Mouse (Mus musculus) testis, adult 10 weeks (tissue): ENCODE data around the gene Cdhr4. TPM values are rescaled to one million over a fixed set of nuclear protein-coding genes. Genes with fewer than 3 reads are reported as not detected.

ENCODE experiments used
- polyA plus RNA-seq: library from polyadenylated mRNA; stranded (reverse); fragments of 350-450 nt; fragmentation: Illumina TruSeq; extraction: RNeasy Lipid Tissue Mini Kit (QIAGEN cat#74804); gene quantifications from one replicate; pipeline ENCODE4 v1.2.3, GENCODE M21; 2014; ENCODE audit warnings: low read depth, low replicate concordance

Gene Cdhr4
- polyA plus RNA-seq = 65.6 TPM

DNA sequence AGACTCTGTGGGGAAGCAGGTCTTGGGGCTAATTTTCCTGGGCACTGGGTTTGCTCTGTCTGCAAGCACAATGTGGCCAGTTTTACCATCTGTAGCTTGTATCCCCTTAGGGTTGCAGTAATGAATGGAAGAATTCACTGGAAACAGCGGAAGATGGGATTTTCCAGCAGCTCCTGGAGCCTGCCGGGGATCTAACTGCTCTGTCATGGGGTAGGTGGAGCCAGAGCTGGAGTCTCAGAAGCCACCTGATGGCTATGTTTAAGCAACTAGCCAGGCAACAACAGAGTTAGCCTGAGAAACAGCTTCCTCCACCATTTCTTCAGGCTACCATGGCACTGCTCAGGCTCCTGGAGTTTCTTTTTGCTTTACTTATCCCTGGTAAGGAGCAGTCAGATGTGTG is at the start of gene Cdhr4:
TSS of gene Cdhr4 (plus strand) at position 301 of the 400 bp plus-strand sequence.

DNA sequence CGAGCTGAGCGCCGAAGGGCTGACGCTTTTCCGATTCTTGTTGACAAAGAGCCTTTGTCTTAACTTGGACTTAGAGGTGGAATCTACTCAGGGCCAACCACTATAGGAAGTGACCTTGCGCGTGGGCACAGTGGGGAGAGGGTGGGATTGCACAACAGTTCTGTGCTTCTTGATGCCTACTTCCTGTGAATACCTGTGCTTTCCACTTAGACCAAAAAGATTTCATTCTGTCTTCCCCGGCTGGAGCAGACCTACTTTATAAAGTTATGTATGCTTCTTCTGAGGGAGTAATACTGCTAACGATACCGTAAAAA is 42.4 kb upstream of the Cdhr4 start, which contains the start of gene Traip:
TSS of gene Traip (plus strand) at position 215 of the 314 bp plus-strand sequence.

DNA sequence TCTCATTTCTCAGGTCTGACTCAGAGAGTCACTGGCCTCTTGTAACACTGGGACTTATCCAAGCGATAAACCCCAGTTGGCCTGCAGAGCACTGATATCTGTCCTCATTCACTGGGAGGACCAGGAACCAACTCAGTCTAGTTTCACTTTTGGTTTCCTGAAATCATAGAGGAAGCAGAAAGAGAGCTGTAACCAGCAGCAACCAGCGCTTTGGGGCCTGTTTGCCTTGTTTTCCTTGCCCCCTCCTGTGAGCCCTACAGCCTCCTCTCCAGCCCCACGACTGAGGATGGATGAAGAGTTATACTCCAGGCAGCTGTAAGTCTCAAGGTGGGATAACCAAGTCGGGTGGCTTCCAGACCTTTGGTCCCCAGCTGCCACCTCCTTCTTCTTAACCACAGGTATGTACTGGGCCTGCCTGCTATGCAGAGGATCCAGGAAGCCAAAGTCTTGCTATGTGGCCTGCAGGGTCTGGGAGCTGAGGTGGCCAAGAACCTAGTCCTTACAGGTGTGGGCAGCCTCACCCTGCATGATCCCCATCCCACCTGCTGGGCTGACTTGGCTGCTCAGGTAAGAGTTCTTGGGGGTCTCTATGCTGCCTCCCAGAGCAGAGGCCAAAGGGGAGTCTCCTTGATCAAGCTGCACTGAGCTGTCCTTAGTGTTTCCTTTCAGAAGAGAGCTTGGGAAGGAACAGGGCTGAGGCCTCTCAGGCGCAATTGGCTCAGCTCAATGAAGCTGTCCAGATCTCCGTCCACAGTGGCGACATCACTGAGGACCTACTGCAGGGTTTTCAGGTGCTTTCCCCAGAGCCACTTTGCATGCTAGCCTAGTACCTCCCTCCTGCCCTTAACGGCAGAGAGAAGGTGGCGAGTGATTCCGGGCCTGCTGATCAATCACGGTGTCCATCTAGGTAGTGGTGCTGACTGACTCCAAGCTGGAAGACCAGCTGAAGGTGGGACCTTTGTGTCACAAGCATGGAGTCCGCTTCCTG is 16.6 kb upstream of the Cdhr4 start, which contains the start of gene Uba7:
TSS of gene Uba7 (plus strand) at position 107 of the 988 bp plus-strand sequence.

DNA sequence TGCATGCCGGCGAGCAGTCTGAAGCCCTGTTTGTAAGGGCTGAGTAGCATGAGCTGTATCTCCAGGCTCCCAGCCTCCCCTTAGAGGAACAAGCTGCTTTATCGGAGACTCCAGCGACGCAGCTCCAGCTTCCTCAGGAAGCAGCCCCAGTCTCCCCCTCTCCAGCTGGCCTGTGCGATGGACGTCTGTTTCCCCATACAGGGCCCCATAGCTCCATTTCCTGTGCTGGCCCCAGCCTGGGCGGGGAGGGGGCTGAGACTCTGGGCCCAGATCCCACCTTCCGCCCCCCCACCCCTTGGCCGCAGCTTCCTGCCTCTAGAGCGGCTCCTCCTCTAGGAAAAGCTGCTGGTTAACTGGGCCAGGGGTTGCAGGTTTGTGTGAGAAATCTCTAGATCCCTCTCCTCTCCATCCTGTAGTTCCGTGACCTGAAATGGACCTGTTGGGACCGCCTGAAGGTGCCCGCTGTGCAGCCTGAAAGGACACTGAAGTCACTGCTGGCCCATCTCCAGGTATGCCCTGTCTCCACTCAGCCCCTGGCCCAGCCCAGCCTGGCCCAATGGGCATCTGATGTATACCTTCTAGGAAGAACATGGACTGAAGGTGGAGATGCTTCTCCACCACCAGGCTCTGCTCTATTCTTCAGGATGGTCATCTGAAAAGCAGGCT is 9.5 kb upstream of the Cdhr4 start, which contains the start of gene Gm20661:
TSS of gene Gm20661 (plus strand) at position 378 of the 666 bp plus-strand sequence.

DNA sequence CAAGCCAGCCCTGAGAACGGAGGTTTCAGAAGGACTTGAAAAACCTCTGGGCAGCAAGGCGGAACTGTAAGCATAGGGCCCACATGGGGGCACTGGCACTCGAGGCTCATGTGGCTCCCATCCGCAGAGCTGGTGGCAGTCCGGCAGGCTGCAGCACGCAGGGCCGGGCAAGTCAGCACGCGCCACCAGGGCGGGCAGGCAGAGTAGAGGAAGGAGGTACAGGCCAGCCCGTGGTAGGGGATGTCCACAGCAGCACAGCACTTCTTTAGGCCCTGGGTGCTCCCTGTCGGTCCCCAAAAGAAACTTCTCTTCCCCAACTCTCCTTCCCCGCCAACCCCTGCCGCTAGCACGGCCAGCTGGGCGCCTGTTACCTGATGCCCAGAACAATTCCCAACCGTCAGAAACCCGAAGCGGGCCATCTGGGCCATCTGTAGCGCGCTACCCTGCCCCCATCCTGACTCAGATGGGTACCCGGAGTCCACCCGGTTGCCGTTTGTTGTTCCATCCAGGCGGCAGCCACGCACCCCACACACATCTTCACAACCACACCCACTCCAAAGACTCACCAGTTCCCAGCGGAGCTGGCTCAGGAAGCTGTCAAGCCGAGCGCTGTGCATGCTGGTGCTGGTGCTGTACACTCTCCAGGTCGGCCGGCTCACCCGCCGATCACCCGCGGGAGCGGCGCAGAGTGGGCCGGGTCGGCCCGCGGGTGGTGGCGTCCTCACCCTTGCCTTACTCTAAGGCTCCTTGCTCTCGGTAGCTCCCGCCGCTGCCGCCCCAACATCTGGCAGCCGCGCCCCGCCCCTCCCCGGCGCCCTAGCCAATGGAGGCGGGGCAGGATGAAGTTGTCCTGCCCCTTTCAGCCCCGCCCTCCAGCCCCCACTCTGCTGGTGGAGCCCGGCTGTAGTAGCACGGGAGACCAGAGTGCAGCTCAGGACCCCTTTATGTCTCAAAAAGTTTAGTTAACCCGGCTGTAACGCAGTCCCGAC is 6.9 kb upstream of the Cdhr4 start, which contains the start of gene Inka1:
TSS of gene Inka1 (minus strand) at position 749 of the 989 bp plus-strand sequence.

DNA sequence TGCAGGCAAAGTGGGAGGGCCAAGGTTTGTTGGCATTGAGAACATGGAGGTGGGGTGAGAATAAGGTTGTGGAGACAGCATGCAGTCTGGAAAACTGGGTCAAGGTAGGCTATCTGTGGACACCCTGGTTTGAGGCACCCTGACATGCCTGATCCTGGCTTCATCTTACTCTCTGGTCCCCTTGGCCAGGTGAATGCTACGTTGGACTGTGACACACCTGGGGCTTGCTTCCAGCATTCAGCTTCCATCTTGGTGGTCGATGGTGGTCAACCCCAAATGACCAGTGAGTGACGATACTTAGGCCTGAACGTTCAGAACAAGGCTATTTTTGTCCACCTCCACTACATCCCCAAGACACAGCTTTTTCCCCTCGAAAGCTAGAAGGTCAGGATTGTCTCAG is 3.8 kb downstream of the Cdhr4 start, which contains the start of gene Gm20662:
TSS of gene Gm20662 (plus strand) at position 301 of the 400 bp plus-strand sequence.

DNA sequence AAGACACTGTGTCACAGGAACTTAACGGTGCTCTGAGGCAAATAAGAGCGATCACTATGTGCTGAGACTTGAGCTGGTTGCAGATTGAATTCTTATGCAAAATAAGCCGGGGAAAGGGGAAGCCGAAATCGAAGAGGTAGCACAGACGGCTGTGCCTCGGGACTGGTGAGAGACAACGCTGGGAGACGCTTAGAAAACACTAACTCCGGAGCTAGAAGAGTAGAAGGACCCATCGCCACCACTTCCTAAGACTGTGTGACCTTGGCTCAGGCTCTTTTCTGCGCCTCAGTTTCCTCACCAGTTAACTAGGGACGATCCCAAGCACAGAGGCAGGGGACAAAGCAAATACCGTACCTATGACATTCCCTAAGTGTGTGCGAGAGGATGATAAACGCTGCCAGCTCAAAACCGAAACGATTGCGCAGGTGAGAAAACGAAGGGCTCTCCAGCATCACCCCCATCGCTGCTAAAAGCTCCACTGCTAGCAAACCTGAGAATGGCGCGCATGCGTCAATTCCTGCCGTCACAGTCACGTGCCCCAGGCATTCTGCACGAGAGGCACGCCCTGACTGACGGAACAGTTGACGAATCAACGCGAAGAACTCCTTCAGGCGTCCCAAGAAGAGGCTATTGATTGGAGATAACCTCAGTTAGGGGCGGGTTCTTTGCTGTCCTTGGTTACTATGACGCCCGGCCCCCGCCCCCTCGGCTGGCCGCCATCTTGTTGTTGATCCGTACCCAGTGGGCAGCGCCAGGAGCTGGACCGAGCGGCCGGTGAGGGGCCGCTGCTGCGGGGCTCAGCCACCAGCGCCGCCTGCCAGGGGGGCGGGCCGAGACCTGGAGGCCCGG is 9.8 kb downstream of the Cdhr4 start, which contains the start of gene Ip6k1:
TSS of gene Ip6k1 (plus strand) at position 580 of the 849 bp plus-strand sequence.

DNA sequence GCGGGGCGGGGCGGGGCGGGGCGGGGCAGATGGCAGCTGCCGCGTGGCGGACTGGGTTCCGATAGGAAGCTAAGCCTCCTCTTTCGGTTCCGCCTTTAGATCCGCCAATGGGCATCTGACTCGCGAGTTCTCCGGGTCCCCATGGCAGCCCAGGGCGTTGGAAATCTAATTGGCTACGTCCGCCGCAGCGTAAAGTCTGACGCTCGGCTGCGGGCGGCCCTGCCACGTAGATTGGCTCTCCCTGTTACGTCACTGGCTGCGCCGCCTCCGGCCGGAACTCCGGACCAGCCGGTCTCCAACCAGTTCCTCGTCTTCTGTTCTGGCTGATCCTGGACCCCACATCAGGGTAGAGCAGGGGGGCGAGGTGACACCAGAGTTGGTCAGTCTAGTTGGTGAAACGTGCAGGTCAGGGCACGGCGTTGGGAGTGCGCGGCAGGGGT is 56.7 kb downstream of the Cdhr4 start, which contains the start of gene Gmppb:
TSS of gene Gmppb (plus strand) at position 227 of the 440 bp plus-strand sequence.

Other genes with a start within 250 kb of the Cdhr4 start
- gene Rbm5, start 221.5 kb upstream of the Cdhr4 start, polyA plus RNA-seq = 163 TPM
- gene Rbm6, start 119.3 kb upstream of the Cdhr4 start, polyA plus RNA-seq = 130 TPM
- not detected for gene Mon1a, start 104.3 kb upstream of the Cdhr4 start, polyA plus RNA-seq
- 0.08 TPM for gene Mst1r, start 85.6 kb upstream of the Cdhr4 start, polyA plus RNA-seq
- gene Actl11, start 64.0 kb upstream of the Cdhr4 start, polyA plus RNA-seq = 69.0 TPM
- gene Camkv, start 56.8 kb upstream of the Cdhr4 start, polyA plus RNA-seq = 0.48 TPM
- gene Traip, start 42.4 kb upstream of the Cdhr4 start, polyA plus RNA-seq = 2.3 TPM
- gene Uba7, start 17.0 kb upstream of the Cdhr4 start, polyA plus RNA-seq = not detected
- gene Gm20661, start 9.4 kb upstream of the Cdhr4 start, polyA plus RNA-seq = not detected
- not detected for gene Inka1, start 6.6 kb upstream of the Cdhr4 start, polyA plus RNA-seq
- gene Gm20662, start 3.9 kb downstream of the Cdhr4 start, polyA plus RNA-seq = 18.1 TPM
- gene Ip6k1, start 10.0 kb downstream of the Cdhr4 start, polyA plus RNA-seq = 76.6 TPM
- 1.0 TPM for gene Gmppb, start 56.7 kb downstream of the Cdhr4 start, polyA plus RNA-seq
- gene Amigo3, start 60.7 kb downstream of the Cdhr4 start, polyA plus RNA-seq = 0.10 TPM
- not detected for gene Mst1, start 87.9 kb downstream of the Cdhr4 start, polyA plus RNA-seq
- gene Rnf123, start 90.8 kb downstream of the Cdhr4 start, polyA plus RNA-seq = 1.8 TPM
- gene Apeh, start 102.1 kb downstream of the Cdhr4 start, polyA plus RNA-seq = 6.3 TPM
- gene Bsn, start 197.9 kb downstream of the Cdhr4 start, polyA plus RNA-seq = 0.27 TPM